Mouse (Mus musculus): ENCODE measurements around the gene Fchsd2. TPM values are rescaled to one million over a fixed set of nuclear protein-coding genes. Genes with fewer than 3 reads are reported as not detected.

Fchsd2 gene
- polyA plus RNA-seq, 1 experiment from 2014 or later = 36.8 TPM

- H3K27ac ChIP-seq (replicated peaks) = no peak overlapping the region
- no peaks in the 10 kb centered on the region for H3K9me3 ChIP-seq
- H3K27me3 ChIP-seq = no peaks in the 10 kb centered on the region
- no peak overlapping the region for H3K4me2 ChIP-seq
- 0 out of 2 replicates have a peak, but pooled peaks cover 5% of the 10 kb centered on the region for H3K4me1 ChIP-seq (replicated peaks)
- H3K36me3 ChIP-seq = no peaks in the 10 kb centered on the region
- no peak for ATAC-seq (ENCODE audit: low read depth)
- 87% methylated on average over 4 of the region's 4 CpGs for WGBS
- no peak overlapping the region for H3K9ac ChIP-seq
- no peak overlapping the region for H3K4me3 ChIP-seq
Measured at GRCm38 (mm10) chr7:101163878-101164277, 71.2 kb downstream of the Fchsd2 start.

GRCm38 (mm10) chr7:101166568-101166967 is 73.9 kb downstream of the Fchsd2 start:
- Histone ChIP-seq H3K4me2 (no peak overlapping the region), H3K9me3 (no peaks in the 10 kb centered on the region), H3K27ac (replicated peaks) (no peak overlapping the region), H3K27me3 (no peaks in the 10 kb centered on the region), H3K4me1 (replicated peaks) (no peaks in the 10 kb centered on the region), H3K36me3 (no peaks in the 10 kb centered on the region), H3K9ac (no peak overlapping the region), H3K4me3 (no peak overlapping the region)
- peak; percentile 65; the same call in 1 of the 2 replicates for ATAC-seq (ENCODE audit: low read depth)
- 23% methylated on average over 2 of the region's 2 CpGs for WGBS

- H3K4me2 ChIP-seq = no peak overlapping the region
- H3K4me1 ChIP-seq (replicated peaks) = peaks cover 3% of the 10 kb centered on the region; the same call in 1 of the 2 replicates
- H3K36me3 ChIP-seq = no peaks in the 10 kb centered on the region
- no peaks in the 10 kb centered on the region for H3K9me3 ChIP-seq
- no peak for ATAC-seq (ENCODE audit: low read depth)
- H3K27ac ChIP-seq (replicated peaks) = no peak overlapping the region
- H3K4me3 ChIP-seq = no peak overlapping the region
- 58% methylated on average over 3 of the region's 3 CpGs for WGBS
- no peak overlapping the region for H3K9ac ChIP-seq
- no peaks in the 10 kb centered on the region for H3K27me3 ChIP-seq
Measured at GRCm38 (mm10) chr7:101170482-101170881, 77.8 kb downstream of the Fchsd2 start.

- no peak overlapping the region for H3K9ac ChIP-seq
- ATAC-seq (ENCODE audit: low read depth) = no peak
- H3K27me3 ChIP-seq = no peaks in the 10 kb centered on the region
- no peak overlapping the region for H3K4me3 ChIP-seq
- WGBS = 89% methylated on average over 1 of the region's 1 CpGs
- no peaks in the 10 kb centered on the region for H3K9me3 ChIP-seq
- no peak overlapping the region for H3K4me2 ChIP-seq
- no peaks in the 10 kb centered on the region for H3K36me3 ChIP-seq
- peaks cover 3% of the 10 kb centered on the region; the same call in 1 of the 2 replicates for H3K4me1 ChIP-seq (replicated peaks)
- H3K27ac ChIP-seq (replicated peaks) = no peak overlapping the region
Measured at GRCm38 (mm10) chr7:101171002-101171401, 78.3 kb downstream of the Fchsd2 start.

- no peak for ATAC-seq (ENCODE audit: low read depth)
- H3K36me3 ChIP-seq = no peaks in the 10 kb centered on the region
- H3K4me2 ChIP-seq = no peak overlapping the region
- H3K27ac ChIP-seq (replicated peaks) = no peak overlapping the region
- peaks cover 3% of the 10 kb centered on the region; the same call in 1 of the 2 replicates for H3K4me1 ChIP-seq (replicated peaks)
- WGBS = 62% methylated on average over 3 of the region's 3 CpGs
- no peak overlapping the region for H3K4me3 ChIP-seq
- no peaks in the 10 kb centered on the region for H3K27me3 ChIP-seq
- no peaks in the 10 kb centered on the region for H3K9me3 ChIP-seq
- no peak overlapping the region for H3K9ac ChIP-seq
Measured at GRCm38 (mm10) chr7:101173331-101173730, 80.7 kb downstream of the Fchsd2 start.

GRCm38 (mm10) chr7:101178751-101179150 is 86.1 kb downstream of the Fchsd2 start:
- no peak overlapping the region for H3K4me3 ChIP-seq
- WGBS = 93% methylated on average over 2 of the region's 2 CpGs
- no peaks in the 10 kb centered on the region for H3K9me3 ChIP-seq
- H3K4me1 ChIP-seq (replicated peaks) = no peaks in the 10 kb centered on the region
- no peak overlapping the region for H3K4me2 ChIP-seq
- H3K36me3 ChIP-seq = no peaks in the 10 kb centered on the region
- no peaks in the 10 kb centered on the region for H3K27me3 ChIP-seq
- H3K9ac ChIP-seq = no peak overlapping the region
- ATAC-seq (ENCODE audit: low read depth) = no peak
- no peak overlapping the region for H3K27ac ChIP-seq (replicated peaks)

GRCm38 (mm10) chr7:101191326-101191969 is 98.8 kb downstream of the Fchsd2 start:
- H3K27me3 ChIP-seq = no peaks in the 10 kb centered on the region
- no peak overlapping the region for H3K4me3 ChIP-seq
- WGBS = 78% methylated on average over 3 of the region's 3 CpGs
- peak overlapping the region; percentile 7; the same call in 1 of the 2 replicates for H3K27ac ChIP-seq (replicated peaks)
- no peaks in the 10 kb centered on the region for H3K4me1 ChIP-seq (replicated peaks)
- H3K4me2 ChIP-seq = no peak overlapping the region
- H3K9me3 ChIP-seq = no peaks in the 10 kb centered on the region
- H3K9ac ChIP-seq = no peak overlapping the region
- no peak for ATAC-seq (ENCODE audit: low read depth)
- H3K36me3 ChIP-seq = peaks cover 16% of the 10 kb centered on the region; the same call in 1 of the 2 replicates

GRCm38 (mm10) chr7:101210826-101211225 is 118.2 kb downstream of the Fchsd2 start:
- no peak overlapping the region for H3K9ac ChIP-seq
- no peaks in the 10 kb centered on the region for H3K4me1 ChIP-seq (replicated peaks)
- H3K4me3 ChIP-seq = no peak overlapping the region
- 100% methylated on average over 1 of the region's 1 CpGs for WGBS
- no peak overlapping the region for H3K4me2 ChIP-seq
- H3K27me3 ChIP-seq = no peaks in the 10 kb centered on the region
- peaks cover 9% of the 10 kb centered on the region; the same call in 1 of the 2 replicates for H3K36me3 ChIP-seq
- no peak for ATAC-seq (ENCODE audit: low read depth)
- H3K27ac ChIP-seq (replicated peaks) = no peak overlapping the region
- H3K9me3 ChIP-seq = no peaks in the 10 kb centered on the region

GRCm38 (mm10) chr7:101213515-101214263 is 121.0 kb downstream of the Fchsd2 start:
- no peak overlapping the region for H3K27ac ChIP-seq (replicated peaks)
- no peaks in the 10 kb centered on the region for H3K4me1 ChIP-seq (replicated peaks)
- no peaks in the 10 kb centered on the region for H3K9me3 ChIP-seq
- no peak overlapping the region for H3K4me2 ChIP-seq
- 78% methylated on average over 3 of the region's 3 CpGs for WGBS
- H3K36me3 ChIP-seq = peaks cover 9% of the 10 kb centered on the region; the same call in 1 of the 2 replicates
- no peak for ATAC-seq (ENCODE audit: low read depth)
- H3K4me3 ChIP-seq = no peak overlapping the region
- no peak overlapping the region for H3K9ac ChIP-seq
- H3K27me3 ChIP-seq = no peaks in the 10 kb centered on the region

GRCm38 (mm10) chr7:101216724-101217123 is 124.1 kb downstream of the Fchsd2 start:
- ATAC-seq (ENCODE audit: low read depth) = no peak
- no peaks in the 10 kb centered on the region for H3K27me3 ChIP-seq
- H3K36me3 ChIP-seq = peaks cover 5% of the 10 kb centered on the region; the same call in 1 of the 2 replicates
- H3K4me3 ChIP-seq = no peak overlapping the region
- no peak overlapping the region for H3K4me2 ChIP-seq
- no peaks in the 10 kb centered on the region for H3K4me1 ChIP-seq (replicated peaks)
- H3K9ac ChIP-seq = no peak overlapping the region
- H3K9me3 ChIP-seq = no peaks in the 10 kb centered on the region
- 50% methylated on average over 2 of the region's 2 CpGs for WGBS
- H3K27ac ChIP-seq (replicated peaks) = no peak overlapping the region

GRCm38 (mm10) chr7:101223501-101223900 is 130.8 kb downstream of the Fchsd2 start:
- 96% methylated on average over 2 of the region's 2 CpGs for WGBS

GRCm38 (mm10) chr7:101229336-101229735 is 136.7 kb downstream of the Fchsd2 start:
- H3K4me3 ChIP-seq = no peak overlapping the region
- WGBS = 56% methylated on average over 1 of the region's 1 CpGs
- ATAC-seq (ENCODE audit: low read depth) = no peak
- no peaks in the 10 kb centered on the region for H3K9me3 ChIP-seq
- H3K27me3 ChIP-seq = no peaks in the 10 kb centered on the region
- H3K9ac ChIP-seq = no peak overlapping the region
- peaks cover 12% of the 10 kb centered on the region for H3K4me1 ChIP-seq (replicated peaks)
- H3K27ac ChIP-seq (replicated peaks) = no peak overlapping the region
- H3K4me2 ChIP-seq = no peak overlapping the region
- H3K36me3 ChIP-seq = no peaks in the 10 kb centered on the region

More at GRCm38 (mm10) chr7:101223501-101223900, 130.8 kb downstream of the Fchsd2 start:
- H3K27me3 ChIP-seq = no peaks in the 10 kb centered on the region
- H3K4me3 ChIP-seq = no peak overlapping the region
- no peak overlapping the region for H3K4me2 ChIP-seq
- H3K9ac ChIP-seq = no peak overlapping the region
- no peaks in the 10 kb centered on the region for H3K4me1 ChIP-seq (replicated peaks)
- no peak for ATAC-seq (ENCODE audit: low read depth)
- no peaks in the 10 kb centered on the region for H3K36me3 ChIP-seq
- H3K9me3 ChIP-seq = no peaks in the 10 kb centered on the region
- H3K27ac ChIP-seq (replicated peaks) = no peak overlapping the region

Measured in neural tube, embryonic 13.5 days (tissue).